Mouse (Mus musculus) NIH3T3 (cell line): Measurements from ENCODE around the gene Pde1a.

Experiments used
- DNase-seq: peaks from one replicate; pipeline ENCODE4 v3.0.0-alpha.2; 2012; ENCODE audit warnings: low read depth

The Pde1a gene

GRCm38 (mm10) chr2:80046751-80047513, 82.3 kb downstream of the Pde1a start:
- DNase-seq: peak; percentile 9

- peak; percentile 16 for DNase-seq
These were observed 90.4 kb downstream of the Pde1a start for GRCm38 (mm10) chr2:80038642-80039445.

- peak; percentile 25 for DNase-seq
These were observed 91.3 kb downstream of the Pde1a start for GRCm38 (mm10) chr2:80037971-80038370.

DNA sequence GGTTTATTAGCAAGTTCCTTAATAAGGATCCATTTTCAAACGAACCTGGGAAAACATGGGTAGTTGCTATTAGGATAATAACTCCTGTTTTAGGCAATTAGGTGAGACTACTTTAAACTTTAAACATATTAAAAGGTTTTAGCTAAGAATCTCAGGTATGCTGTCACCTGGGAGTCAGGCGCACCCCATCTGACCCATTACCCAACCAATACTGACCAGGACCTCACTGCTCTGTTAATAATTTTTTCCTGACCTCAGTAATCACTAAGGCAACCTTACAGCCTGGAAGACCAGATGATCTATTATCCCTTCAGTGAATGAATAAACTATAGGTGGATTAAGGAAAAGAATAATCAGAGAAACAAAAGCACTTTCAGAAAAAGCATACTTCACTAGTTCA, 100.2 kb downstream of the Pde1a start:
- DNase-seq: no peak

- DNase-seq: no peak
These were observed 103.2 kb downstream of the Pde1a start for GRCm38 (mm10) chr2:80026053-80026452.

- no peak for DNase-seq
These were observed 103.7 kb downstream of the Pde1a start for GRCm38 (mm10) chr2:80025597-80025996.

DNA sequence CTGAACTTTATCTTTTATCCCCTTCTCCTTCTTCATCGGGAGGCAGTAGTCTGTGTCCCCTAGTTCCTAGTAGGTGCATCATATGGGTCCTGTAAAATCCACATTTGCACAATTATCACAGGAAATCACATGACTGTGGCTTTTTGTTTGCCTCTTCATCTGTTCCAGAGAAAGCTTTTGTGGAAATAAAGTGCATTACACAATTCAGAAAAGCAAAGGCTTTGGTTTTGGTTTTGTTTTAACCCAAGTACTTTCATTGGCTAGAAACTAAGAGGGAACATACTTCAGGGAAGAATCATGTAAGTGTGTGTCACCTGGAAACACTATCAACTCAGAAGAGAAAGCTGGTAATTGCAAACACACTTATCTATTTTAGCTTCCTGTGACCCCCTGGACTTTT, 104.2 kb downstream of the Pde1a start:
- DNase-seq: no peak

GRCm38 (mm10) chr2:80014161-80014560, 115.1 kb downstream of the Pde1a start:
- DNase-seq: no peak

GRCm38 (mm10) chr2:80013060-80013459, 116.2 kb downstream of the Pde1a start:
- DNase-seq: no peak

DNA sequence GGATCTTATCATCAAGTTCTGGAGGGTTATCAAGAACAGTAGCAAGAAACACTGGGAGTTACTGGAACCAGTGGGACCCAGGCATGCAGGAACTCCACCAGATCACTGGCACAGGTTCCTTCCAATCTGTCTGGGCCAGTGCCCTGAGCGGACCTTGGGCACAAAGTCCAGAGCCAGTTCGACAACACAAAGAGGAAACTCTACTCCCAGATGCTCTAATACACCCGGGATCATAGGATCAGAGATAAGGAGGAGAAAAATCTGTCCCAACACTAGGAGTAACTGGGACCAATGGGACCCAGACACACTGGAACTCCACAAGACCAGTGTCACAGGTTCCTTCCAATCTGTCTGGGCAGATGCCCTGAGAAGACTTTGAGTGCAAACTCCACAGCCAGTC, 130.1 kb downstream of the Pde1a start:
- no peak for DNase-seq

- no peak for DNase-seq
These were observed 130.8 kb downstream of the Pde1a start for GRCm38 (mm10) chr2:79998460-79998859.

DNA sequence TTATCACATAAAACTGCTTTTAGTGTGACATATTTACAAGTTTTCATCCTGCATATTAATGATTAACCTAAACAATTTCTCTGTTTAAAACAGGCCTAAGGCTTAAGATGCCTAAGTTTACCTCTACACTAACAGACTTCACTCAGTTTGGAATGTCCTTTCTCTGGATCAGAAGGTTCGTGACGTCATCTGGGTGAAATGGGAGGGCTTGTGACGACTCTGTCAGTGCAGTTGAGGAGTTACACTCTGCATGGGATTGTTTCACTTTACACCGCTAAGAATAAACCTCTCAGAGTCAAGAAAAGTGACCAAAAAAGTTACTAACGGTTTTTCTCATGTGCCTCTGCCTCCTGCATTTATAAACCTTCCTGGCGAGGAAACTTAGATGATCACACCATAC, 137.6 kb downstream of the Pde1a start:
- DNase-seq: no peak

DNA sequence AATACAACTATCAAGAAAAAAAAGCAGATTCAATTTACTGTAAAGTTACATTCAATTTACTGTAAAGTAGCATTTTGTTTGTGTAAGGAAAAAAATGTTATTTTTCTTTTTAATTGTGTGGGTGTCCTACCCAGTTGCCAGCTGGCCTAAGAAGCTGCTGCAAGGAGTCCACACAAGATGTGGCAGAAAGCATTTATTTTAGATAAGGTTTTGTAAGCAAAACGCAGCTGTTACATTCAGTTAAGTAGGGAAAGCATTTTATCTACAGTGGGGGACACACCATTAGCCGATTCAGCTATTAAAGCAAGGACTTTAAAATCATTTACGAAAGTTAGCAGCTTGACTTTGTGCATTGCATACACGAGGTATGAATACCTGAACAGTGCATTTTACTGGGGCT, 145.5 kb downstream of the Pde1a start:
- no peak for DNase-seq

GRCm38 (mm10) chr2:79983222-79983632, 146.0 kb downstream of the Pde1a start:
- peak; percentile 48 for DNase-seq

- no peak for DNase-seq
These were observed 147.5 kb downstream of the Pde1a start for GRCm38 (mm10) chr2:79981781-79982180.

- DNase-seq: no peak
These were observed 150.3 kb downstream of the Pde1a start for GRCm38 (mm10) chr2:79978992-79979391.

GRCm38 (mm10) chr2:79977259-79977658, 152.0 kb downstream of the Pde1a start:
- DNase-seq: no peak

GRCm38 (mm10) chr2:79975947-79976346, 153.3 kb downstream of the Pde1a start:
- no peak for DNase-seq

DNA sequence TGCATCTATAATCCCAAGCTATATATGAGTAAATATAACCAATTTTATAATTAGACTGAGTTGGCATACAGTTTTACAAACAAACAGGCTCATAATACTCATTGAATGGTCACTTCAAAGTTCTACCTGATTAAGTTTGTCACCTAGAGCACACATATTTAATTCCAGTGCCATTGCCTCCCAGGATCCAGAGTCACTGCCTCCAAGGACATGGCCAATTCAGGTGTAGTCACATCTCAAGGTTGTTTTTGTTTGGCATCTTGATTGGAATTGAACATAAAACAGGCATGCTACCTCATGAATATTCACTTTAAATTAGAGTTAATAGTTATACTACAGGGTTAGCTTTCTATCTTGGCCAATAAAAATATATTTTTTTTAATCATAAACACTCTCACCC, 157.0 kb downstream of the Pde1a start:
- DNase-seq: no peak

DNA sequence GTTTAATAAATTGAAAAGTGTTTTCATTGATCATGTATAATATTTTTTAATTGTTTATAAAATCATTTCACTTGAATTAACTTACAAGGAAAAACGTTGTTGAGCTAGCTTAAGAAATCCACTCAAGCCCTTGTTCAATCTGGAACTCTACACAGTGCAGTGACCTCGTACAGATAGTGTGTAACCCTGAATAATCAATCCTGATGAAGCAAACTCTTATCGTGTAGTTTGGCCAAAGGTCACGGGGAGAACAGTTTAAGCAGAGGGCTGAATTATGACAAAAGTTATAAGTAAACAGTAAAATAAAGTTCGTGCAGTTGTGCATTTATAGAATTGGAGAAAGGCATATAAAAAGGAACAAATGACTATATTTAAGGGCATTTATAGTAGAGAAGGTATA, 159.7 kb downstream of the Pde1a start:
- no peak for DNase-seq

- no peak for DNase-seq
These were observed 162.4 kb downstream of the Pde1a start for GRCm38 (mm10) chr2:79966681-79967506.

GRCm38 (mm10) chr2:79966086-79966485, 163.2 kb downstream of the Pde1a start:
- DNase-seq: no peak

- no peak for DNase-seq
These were observed 164.3 kb downstream of the Pde1a start for GRCm38 (mm10) chr2:79964964-79965363.
